Mouse (Mus musculus) adrenal gland, postnatal 10 days (tissue): Measurements from ENCODE around the gene Dpf2. TPM values are rescaled to one million over a fixed set of nuclear protein-coding genes. Genes with fewer than 3 reads are reported as not detected.
A peak's percentile ranks its signal among the peaks of the same experiment; 100 is the strongest.

ENCODE experiments used
- DNase-seq: peaks from one replicate; pipeline ENCODE4 v3.0.0; 2021; ENCODE audit warnings: mixed read lengths
- total RNA-seq, 2 experiments: library from RNA; stranded (reverse); gene quantifications; 2 replicates each; pipeline ENCODE4 v1.2.3; 2021

Gene Dpf2
- total RNA-seq, 2 experiments from 2014 or later = 105 to 119 TPM

- no peak for DNase-seq
Observed at GRCm38 (mm10) chr19:5937095-5937835, 24.5 kb upstream of the Dpf2 start.

- peak; percentile 20 for DNase-seq
Observed at GRCm38 (mm10) chr19:5935691-5936090, 22.9 kb upstream of the Dpf2 start.

GRCm38 (mm10) chr19:5935266-5935665, 22.5 kb upstream of the Dpf2 start:
- DNase-seq = peak; percentile 70

DNA sequence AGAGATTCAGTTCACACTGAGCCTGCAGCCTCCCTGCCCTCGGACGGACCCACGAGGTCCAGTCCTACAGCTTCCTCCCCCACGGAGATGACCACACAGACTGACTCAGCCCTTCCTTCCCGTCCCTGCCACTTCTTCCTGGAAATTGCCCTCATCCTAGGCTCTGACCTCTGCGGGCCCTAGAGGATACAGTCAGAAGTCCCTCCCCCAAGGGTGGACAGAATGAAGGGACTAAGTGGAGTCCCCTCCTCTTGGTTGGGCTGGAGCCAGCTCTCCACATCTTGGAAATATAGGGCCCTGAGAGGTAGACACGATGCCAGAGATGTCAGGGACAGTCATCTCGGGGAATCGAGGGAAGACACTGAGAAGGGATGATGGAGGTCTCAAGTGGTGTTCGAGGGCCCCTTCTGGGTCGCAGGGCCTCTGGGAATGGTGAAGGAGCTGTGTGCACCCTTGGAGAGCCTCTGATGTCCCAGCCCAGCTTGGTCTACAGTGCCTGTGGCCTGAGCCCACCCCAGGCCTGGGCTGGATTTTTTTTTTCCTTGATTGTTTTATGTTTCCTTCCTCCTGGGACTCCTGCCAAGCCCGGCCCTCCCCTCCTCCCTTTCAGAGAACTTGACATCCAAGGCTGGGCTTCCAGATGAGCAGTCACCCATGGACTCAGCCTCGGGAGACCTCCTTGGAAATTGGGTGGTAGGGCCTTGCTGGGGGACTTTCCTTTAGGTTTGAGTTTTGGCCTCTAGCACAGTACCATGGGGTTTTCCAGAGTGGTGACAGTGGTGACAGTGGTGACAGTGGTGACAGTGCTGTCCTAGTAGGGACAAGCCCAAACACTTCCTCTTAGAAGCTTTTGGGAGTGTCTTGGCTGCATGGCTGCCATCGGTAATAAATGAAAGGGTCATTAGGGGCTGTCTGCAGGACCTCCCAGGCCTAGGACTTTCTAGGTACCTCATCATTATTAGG, 17.1 kb upstream of the Dpf2 start:
- peak; percentile 80 for DNase-seq

- no peak for DNase-seq
Observed at GRCm38 (mm10) chr19:5928546-5928945, 15.7 kb upstream of the Dpf2 start.

DNA sequence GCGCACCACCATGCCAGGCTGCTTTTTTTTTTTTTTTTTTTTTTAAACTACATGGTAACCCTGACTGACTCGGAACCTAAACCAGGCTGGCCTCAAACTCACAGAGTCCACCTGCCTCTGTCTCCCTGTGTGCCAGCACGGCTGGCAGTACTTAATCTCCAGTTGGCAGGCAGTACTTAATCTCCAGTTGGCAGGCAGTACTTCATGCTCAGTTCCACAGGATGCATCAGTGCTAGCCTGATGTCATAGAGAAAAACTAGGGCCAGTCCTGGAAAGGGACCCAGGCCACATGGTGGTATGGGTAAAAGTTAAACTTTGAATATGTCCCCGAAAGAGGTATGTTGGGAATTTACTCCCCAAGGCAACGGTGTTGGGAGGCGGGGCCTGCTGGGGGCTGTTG, 15.3 kb upstream of the Dpf2 start:
- DNase-seq = no peak

DNA sequence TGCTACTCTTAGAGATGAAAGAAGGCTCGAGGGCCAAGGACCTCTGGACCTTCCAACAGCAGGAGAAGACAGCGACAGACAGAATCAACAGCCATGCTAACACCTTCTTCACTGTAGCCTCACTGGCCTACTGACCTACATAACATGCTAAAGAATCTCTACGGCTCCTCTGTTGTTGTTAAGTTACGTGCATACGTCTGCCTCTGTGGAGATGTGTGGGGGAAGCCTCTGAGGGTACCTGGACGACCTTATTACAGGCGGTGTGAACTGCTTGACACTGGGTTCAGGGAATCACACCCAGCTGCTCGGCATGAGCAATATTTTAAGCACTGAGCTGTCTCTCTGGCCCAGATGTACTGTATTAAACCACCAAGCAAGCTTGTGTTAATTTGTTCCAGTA, 14.7 kb upstream of the Dpf2 start:
- DNase-seq = no peak

DNA sequence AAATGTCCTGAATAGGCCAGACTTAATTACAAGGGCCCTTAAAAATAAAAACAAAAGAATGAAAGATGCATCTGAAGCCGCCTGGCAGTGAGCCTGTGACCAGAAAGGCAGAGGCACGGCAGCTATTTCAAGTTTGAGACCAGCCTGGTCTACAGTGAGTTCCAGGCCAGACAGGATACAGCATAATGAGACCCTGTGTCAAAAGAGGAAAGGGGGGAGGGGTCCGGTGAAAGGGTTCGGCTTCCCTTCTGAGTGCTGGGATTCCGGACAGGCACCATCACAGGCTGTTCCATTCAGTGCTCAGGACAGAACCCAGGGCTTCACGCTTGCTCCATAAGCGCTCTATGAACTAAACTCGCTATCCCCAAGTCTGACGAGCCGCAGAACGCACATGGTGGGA, 14.2 kb upstream of the Dpf2 start:
- no peak for DNase-seq

GRCm38 (mm10) chr19:5925311-5925855, 12.6 kb upstream of the Dpf2 start:
- DNase-seq = no peak

GRCm38 (mm10) chr19:5924713-5925093, 11.9 kb upstream of the Dpf2 start, which contains the start of gene Cdc42ep2:
Cdc42ep2 (minus strand) TSS chr19:5924816.
- peak; percentile 98 for DNase-seq

DNA sequence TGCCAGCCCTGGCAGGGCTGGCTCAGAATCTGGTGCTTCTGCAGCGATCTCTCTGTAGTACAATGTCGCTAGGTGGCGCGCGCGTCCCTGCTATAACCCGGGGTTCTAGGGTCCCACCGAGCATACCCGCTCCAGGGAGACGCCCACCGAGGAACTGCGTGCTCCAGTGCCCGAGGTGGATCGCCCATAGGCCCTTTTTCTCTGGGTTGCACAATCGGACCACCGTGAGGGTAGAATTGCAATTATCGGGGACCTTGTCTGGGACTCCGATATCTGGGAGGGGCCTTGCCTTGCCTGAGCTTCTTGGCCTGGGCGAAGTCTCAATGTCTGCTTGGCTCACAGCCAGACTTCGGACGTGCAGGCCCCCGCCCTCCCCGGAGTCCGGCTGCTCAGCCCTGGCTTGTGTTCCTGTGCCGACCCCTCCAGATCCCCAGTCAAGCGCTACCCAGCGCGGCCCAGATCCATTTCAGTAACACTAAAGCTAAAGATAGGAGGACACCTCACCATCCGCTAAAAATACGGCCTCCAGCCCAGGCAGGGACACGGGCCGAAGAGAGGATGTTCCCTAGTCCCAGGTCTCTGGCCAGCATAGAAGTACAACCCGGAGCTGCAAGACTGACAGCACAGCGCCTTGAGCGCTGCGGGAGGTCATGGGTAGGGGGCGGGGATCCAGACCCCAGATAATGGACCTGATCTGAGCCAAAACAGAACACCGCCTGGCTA, 11.3 kb upstream of the Dpf2 start:
- peak; percentile 93 for DNase-seq

DNA sequence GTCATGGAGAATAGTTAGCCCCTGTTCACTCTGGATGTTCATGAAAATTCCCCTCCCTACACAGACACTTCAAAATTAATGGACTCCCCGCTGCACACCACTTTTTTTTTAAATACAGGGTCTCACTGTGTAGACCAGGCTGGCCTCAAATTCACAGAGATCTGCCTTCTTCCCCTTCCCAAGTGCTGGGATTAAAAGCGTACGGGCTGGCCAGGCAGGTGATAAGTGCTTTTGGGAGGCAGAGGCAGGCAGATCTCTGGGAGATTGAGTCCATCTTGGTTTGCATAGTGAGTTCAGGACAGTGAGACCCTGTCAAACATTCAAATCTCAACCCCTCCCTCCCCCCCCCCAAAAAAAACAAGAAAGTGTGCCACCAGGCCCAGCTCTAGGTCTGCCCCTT, 10.2 kb upstream of the Dpf2 start:
- no peak for DNase-seq

GRCm38 (mm10) chr19:5922119-5922942, 9.5 kb upstream of the Dpf2 start:
- no peak for DNase-seq

DNA sequence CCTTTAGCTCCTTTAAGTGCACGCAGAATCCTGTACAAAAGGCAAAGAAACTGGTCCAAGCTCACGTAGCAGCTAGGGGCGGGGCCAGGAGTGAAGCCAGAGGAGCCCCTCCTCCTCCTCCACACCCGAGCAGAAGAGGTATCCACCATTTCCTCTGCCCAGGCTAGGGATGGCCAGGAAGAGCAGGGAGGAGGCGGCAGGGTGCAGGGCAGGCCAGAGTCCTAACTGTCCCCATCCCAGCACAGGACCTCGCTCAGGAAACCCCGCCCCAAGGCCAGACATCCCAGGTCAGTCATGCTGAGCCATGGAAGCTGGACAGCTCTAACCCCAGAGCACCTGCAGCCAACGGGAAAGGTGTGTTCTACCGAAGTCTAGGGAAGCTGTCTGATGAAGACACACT, 8.9 kb upstream of the Dpf2 start:
- DNase-seq = peak; percentile 22

DNA sequence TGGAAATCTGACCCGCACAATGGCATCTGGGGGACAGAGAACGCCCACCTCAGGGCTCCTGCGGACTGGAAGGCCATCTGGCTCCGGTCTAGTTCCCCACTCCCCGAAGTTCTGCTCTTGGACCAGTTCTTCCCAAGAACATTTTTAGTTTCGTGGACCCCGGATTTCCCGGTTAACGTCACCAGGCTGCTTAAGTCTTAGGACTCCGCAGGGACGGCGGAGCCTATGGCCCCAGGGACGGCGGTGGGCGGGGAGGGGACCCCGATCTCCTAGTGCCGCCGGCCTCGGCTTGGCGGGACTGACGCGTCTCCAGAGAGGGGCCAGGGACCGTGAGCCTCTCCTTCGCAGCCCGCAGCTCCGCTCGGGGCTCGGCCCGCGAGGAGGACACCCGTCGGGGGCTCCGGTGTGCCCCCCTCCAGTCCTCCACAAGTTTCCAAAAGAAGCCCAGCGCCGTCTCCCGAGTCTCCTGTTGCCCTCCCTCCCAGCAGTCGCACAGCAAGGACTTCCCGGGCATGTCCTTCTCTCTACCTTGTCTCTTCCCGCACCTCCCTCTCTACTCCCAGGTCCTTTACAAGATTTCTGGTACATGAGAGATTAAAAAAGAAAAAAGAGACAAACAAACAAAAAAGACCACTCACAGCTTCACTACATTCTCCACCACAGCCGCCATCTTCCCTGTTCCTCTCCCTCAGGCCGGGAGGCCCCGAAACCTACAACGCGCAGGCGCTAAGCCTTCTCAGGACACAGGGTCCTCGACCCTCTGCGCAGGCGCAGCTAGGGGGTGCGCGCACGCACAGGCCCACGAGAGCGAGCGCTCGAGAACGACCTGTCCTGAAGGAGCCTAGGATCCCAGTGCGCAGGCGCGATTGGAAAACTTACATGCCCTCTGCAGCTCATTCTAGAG, 455 bp downstream of the Dpf2 start:
- DNase-seq = peak; percentile 99

DNA sequence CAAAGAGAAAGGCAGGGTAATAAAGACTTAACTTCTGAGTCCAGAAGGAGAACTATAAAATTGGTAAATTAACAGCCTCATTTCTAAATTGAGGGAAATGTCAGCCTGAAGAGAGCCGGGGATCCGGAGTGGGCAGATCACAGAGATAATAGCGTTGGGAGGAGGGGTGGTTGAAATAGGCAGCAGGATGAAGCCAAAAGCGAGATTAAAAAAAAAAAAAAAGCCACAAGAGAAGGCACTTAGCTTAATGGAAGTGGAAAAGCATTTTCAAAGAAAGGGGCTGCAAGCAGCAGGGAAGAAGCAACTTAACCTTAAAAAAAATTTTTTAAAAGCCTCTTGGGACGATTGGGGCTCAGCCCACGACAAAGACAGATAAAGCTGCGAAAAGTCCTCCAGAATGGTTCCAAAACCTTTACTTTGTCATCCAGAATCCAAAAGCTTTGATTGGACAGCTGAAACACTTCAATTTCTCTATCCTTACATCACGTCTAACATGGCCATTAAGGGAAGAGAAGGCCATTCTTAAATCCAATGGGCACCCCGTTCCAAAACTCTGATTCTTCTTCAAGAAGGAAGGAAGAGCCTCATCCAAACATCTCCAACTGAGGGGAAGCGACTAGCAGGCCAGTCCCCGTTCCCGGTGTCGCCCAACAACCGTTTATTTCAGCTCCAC, 1.2 kb downstream of the Dpf2 start:
- no peak for DNase-seq

- DNase-seq = no peak
Observed at GRCm38 (mm10) chr19:5910221-5910620, 2.6 kb downstream of the Dpf2 start.

DNA sequence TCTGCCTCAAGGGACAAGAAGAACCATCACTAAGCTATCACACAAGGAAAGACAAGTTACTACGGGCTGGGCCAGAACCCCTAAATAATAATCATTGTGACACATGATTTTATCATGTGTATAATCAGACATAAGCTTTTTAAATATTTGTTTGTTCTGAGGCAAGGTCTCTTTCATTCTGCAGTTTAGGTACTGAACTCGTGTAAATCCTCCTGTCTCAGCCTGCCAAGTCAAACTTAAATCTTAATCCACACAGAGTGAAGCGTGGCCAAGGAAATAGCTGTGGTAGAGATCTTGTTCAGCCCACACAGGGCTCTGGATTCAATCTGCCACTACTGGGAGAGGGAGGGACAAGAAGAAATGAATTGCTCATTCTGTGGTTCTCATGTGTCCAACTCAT, 5.5 kb downstream of the Dpf2 start:
- DNase-seq = no peak

DNA sequence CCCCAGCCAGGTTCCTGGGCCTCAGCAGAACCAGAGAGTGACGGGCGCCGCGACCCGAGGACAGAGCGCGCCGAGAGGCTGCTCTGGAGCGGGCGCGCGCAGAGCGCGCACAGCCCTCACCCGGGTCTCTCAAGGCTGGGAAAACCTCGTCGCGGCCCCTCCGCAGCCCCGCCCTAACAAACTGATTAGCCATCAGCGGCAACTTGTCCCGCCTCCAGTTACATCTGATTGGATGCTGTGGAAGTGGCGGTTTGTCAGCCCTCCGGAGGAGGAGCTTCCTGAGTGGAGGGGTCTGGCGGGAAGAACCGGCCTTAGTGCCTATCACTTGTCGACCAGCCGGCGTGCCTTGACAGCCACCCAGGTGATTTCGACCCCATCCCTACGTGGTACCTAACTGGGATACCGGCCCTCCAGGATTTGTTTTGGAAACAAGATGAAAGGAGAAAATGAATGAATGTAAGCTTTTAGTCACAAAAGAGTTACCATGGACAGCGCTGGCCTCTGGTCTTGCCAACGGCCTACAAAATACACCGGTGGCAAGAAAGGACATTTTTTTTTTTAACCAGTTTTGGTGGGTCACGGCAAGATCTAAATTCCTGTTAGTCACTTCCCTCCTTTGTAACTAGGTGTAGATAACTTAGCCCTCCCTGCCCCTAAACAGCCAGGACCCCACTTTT, 18.7 kb downstream of the Dpf2 start, which contains the start of gene Tigd3:
Gene Tigd3, minus strand, starts transcription at position 148 of the 677 bp plus-strand sequence.
- peak; percentile 96 for DNase-seq
